Mouse (Mus musculus) spleen, postnatal 36 days (tissue): ENCODE data around the gene Plin4.
A peak's percentile ranks its signal among the peaks of the same experiment; 100 is the strongest.
"Not testable (repeated sequence)": the region's sequence is repeated elsewhere in the genome, so short reads cannot be mapped to it uniquely, and the experiment has no call there.

ENCODE experiments used
- DNase-seq, 2 experiments: peaks; one replicate each; pipeline ENCODE4 v3.0.0; 2022; ENCODE audit warnings: low spot score in 2 of 2, mixed read lengths in 1 of 2

Plin4 gene

DNA sequence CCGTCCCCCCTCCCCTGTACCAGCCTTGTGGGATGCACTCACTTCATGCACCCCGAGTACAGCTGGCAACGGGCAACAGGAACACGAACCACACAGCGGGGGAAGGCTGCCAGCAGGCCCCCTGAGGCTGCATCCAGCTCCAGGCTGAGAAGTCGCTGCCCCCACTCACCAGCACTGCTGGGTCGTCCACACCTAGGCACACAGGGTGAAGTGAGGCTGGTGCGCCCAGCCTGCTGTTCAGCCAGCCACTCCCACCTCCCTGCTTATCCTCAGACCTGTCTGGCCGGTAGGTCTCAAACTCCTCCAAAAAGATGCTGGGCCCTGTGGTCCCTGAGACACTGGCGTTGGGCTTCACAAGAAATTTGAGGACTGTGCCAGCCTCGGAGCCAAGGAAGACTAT lies 16.6 kb upstream of the Plin4 start:
- no peak for DNase-seq

DNA sequence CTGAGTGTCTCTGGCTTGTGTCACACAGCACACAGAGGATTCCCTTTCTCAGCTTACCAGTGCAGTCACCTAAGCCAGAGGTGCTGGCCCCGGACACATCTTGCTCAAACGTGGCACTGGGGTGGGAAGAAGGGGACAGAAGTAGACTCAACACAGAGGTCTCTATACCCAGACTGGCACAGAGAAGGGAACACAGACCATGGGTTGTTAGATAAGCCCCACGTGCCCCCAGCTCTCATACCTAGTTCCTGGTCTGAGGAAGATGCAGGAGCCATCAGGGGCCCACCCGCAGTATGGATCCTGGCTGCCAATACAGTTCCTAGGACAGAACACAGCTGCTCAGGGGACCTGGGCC lies 15.7 kb upstream of the Plin4 start:
- no peak for DNase-seq

GRCm38 (mm10) chr17:56124377-56125275 lies 15.0 kb upstream of the Plin4 start:
- DNase-seq, result no peak

GRCm38 (mm10) chr17:56123681-56124340 lies 14.2 kb upstream of the Plin4 start:
- DNase-seq, result no peak

- DNase-seq, result no peak
These were observed 13.6 kb upstream of the Plin4 start for GRCm38 (mm10) chr17:56123161-56123560.

GRCm38 (mm10) chr17:56121826-56122225 lies 12.2 kb upstream of the Plin4 start, which contains the start of gene Lrg1:
TSS of gene Lrg1 (minus strand) at chr17:56122001.
- no peak for DNase-seq

- DNase-seq, result no peak
These were observed 10.6 kb upstream of the Plin4 start for GRCm38 (mm10) chr17:56119981-56120880.

DNA sequence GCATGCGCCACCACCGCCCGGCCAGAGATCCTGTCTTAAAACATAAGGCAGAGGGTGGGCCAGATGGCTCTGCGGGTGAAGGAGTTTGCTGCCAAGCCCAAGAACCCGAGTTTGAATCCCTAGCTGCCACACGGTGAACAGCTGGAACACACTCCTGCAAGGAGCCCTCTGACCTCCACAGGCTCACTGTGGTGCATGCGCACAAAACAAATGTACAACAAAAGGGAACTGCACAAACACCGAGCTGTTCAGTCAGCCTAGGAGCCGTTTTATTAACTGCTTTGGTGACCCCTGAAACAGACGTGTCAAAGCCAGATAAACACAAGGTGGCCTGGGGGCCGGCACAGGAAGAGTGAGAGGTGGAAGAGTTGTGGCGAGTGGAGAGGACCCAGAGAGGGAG lies 9.8 kb upstream of the Plin4 start:
- DNase-seq, result no peak

GRCm38 (mm10) chr17:56117251-56117710 lies 7.7 kb upstream of the Plin4 start, which contains the start of gene Plin5:
TSS of gene Plin5 (minus strand) at chr17:56117596.
- no peak for DNase-seq

GRCm38 (mm10) chr17:56116193-56116592 lies 6.6 kb upstream of the Plin4 start:
- no peak for DNase-seq

- no peak for DNase-seq
These were observed 3.1 kb upstream of the Plin4 start for GRCm38 (mm10) chr17:56112743-56113142.

DNA sequence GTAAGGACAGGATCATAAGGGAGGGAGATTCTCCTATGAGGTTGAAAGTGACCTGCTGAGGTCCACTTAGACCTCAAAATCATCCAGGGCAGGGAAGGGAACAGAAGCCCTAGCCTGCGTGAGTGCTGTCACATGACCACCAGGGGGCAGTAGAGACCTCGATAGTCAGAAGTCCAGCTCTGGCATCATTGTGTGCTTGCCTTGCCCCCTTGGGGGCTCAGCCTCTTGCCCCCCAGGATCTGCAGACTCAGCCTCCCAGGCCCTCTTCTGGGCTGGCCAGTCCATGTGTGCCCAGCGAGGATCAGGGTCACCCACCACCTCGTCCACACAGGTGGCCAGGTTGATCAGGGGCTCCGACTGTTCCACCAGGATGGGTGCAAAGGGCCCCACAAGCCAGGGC lies 2.3 kb upstream of the Plin4 start:
- peak in 1 of 2 experiments; percentile 43 for DNase-seq

- DNase-seq, result no peak
These were observed 1.4 kb upstream of the Plin4 start for GRCm38 (mm10) chr17:56111021-56111420.

DNA sequence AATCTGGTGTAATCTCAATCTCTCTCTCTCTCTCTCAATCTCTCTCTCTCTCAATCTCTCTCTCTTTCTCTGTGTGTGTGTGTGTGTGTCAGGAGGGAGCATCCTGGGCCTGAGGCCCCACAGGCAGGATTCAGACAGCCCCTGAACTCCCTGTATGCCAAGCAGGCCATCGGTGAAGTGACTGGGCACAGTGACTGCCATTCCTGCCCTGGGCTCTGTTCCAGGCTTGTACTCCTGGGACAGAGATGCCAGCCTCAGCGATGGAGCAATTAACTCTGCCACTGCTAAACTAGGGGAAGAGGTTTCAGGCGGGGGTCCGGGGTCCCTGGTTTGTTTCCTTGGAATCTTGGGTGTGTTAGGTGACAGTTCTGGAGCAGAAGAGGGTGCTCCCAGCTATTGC lies 968 bp upstream of the Plin4 start:
- no peak for DNase-seq

DNA sequence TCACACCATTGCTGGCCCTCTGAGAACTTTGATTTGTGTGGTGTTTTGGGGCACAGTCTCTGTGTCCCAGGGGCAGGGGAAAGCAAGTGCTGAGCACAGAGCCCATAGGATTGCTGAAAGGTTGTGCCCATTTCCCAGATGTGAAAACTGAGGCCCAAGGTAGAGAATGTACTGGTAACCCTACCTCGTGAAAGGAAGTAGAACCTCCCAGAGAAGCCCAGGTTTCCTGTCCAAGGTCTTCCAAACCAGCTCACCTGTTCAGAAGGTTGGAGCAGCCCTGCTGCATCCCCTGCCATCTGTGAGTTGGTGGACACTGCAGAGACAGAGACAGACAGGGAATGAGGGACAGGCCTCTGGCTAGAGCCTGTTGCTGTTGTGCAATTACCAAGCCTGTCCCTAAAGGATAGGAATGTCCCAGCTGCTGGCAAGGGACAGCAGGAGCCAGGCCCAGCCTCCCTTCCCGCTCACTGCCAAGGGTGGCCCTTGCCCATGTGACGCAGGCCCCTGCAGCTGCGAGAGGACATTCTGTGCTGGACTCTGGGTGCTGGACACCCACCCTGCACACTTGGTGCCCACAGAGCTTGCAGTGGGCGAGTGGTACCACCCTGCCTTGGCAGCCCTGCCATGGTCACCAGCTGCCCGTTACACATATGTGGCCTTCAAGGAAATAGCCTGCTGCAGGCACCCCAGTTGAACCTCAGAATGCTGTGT lies 1.1 kb downstream of the Plin4 start:
- no peak for DNase-seq

- DNase-seq, result no peak
These were observed 1.9 kb downstream of the Plin4 start for GRCm38 (mm10) chr17:56107736-56108135.

DNA sequence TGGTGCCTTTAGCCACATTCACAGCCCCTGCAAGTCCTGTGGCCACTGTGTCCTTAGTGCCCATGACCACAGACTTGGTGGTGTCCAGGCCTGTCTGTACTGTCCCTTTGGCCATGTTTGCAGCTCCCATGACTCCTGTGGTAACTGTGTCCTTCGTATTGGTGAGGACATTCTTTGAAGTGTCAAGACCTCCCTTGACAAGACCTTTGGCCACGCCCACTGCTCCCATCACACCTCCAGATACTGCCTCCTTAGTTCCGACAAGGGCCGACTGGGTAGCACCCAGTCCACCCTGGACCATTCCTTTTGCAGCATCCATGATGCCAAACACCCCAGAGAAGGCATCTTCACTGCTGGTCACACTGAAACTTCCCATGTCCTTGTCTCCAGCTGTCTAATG lies 2.6 kb downstream of the Plin4 start:
- no peak for DNase-seq

DNA sequence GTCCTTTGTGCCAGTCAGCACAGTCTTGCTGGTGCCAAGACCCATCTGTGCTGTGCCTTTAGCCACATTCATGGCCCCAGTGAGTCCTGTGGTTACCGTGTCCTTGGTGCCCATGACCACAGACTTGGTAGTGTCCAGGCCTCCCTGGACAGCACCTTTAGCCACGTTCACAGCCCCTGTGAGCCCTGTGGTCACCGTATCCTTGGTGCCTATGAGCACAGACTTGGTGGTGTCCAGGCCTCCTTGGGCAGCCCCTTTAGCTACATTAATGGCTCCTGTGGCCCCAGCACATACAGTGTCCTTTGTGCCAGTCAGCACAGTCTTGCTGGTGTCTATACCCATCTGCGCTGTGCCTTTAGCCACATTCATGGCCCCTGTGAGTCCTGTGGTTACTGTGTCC lies 3.2 kb downstream of the Plin4 start:
- DNase-seq, result not testable (repeated sequence)

DNA sequence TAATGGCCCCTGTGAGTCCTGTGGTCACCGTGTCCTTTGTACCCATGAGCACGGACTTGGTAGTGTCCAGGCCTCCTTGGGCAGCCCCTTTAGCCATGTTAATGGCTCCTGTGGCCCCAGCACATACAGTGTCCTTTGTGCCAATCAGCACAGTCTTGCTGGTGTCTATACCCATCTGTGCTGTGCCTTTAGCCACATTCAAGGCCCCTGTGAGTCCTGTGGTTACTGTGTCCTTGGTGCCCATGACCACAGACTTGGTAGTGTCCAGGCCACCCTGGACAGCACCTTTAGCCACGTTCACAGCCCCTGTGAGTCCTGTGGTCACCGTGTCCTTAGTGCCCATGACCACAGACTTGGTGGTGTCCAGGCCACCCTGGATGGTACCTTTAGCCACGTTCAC lies 4.8 kb downstream of the Plin4 start:
- DNase-seq, result not testable (repeated sequence)

- DNase-seq, result no peak
These were observed 5.9 kb downstream of the Plin4 start for GRCm38 (mm10) chr17:56103465-56104285.
